Mouse (Mus musculus) embryonic facial prominence, embryonic 10.5 days (tissue): Measurements from ENCODE around the gene Foxa1. TPM values are rescaled to one million over a fixed set of nuclear protein-coding genes. Genes with fewer than 3 reads are reported as not detected.
A peak's percentile ranks its signal among the peaks of the same experiment; 100 is the strongest.

Experiments
- DNase-seq: peaks from one replicate; pipeline ENCODE4 v3.0.0-alpha.2; 2017; ENCODE audit warnings: low spot score
- H3K27ac ChIP-seq: fragments of 300-500 bp; sonication (generic); replicated peaks from 2 replicates; pipeline ENCODE4 v1.5.1; 2016; ENCODE audit warnings: mild to moderate bottlenecking
- H3K27me3 ChIP-seq: fragments of 300-500 bp; sonication (generic); replicated peaks from 2 replicates; pipeline ENCODE4 v1.6.1; 2016; ENCODE audit warnings: low read depth, mild to moderate bottlenecking; ENCODE audit not compliant: poor library complexity, severe bottlenecking
- H3K36me3 ChIP-seq: fragments of 300-500 bp; sonication (generic); replicated peaks from 2 replicates; pipeline ENCODE4 v1.6.1; 2016; ENCODE audit warnings: mild to moderate bottlenecking, moderate library complexity
- H3K4me1 ChIP-seq: fragments of 300-500 bp; sonication (generic); 2 replicates; pipeline ENCODE4 v1.6.1; 2016
- H3K4me3 ChIP-seq: fragments of 300-500 bp; sonication (generic); 2 replicates; pipeline ENCODE4 v1.5.1; 2016; ENCODE audit warnings: mild to moderate bottlenecking, moderate library complexity
- H3K9me3 ChIP-seq: fragments of 300-500 bp; sonication (generic); 2 replicates; pipeline ENCODE4 v1.6.1; 2016; ENCODE audit warnings: mild to moderate bottlenecking
- WGBS: fragments of 180-500 bp; shearing (Covaris S2); methylation state at CpG from one replicate; pipeline ENCODE4 v1.1.7; 2016; 5-methylcytosine and 5-hydroxymethylcytosine counted together
- polyA plus RNA-seq: library from polyadenylated mRNA; unstranded; fragments of >200 nt; fragmentation: Nextera tagmentation; extraction: Ambion mirVana; gene quantifications from 2 replicates; pipeline ENCODE4 v1.2.1, GENCODE M21; 2016

Foxa1 gene
- polyA plus RNA-seq, 1 experiment from 2014 or later, result 0.72 TPM

DNA sequence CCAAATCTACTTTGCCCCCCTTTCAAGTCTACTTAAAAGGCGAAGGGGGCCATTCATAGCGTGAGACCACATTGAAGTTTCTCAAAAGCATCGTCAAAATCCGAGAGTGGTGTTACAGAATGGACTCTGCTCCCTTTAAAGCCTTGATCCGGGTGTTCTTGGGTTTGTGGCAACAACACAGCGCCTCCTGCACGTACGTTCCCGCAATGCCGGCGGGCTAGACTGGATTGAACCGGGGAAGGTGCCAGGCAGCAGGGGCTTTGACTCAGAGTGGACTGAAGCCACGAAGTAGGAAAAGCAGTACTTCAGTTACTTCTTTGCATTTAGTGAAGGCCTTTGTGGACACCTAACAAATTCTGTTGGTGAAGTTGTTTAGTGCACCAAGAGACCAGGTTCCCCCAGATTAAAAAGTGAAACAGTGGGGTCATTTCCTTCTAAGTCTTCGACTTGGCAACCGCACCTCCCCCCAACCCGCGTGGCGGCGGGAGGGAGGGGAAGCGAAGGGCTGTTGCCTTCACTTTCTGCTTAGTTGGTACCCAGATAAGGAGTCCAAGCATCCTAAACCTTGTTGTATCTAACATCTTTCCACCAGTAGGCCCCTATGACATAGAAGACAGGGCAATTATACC, 1.8 kb upstream of the Foxa1 start:
- Histone ChIP-seq H3K27me3 (peaks cover 100% of the 10 kb centered on the region), H3K27ac (no peak overlapping the region), H3K36me3 (no peaks in the 10 kb centered on the region), H3K4me3 (no peak overlapping the region), H3K9me3 (no peaks in the 10 kb centered on the region), H3K4me1 (peaks cover 33% of the 10 kb centered on the region)
- under 1% methylated on average over 20 of the region's 20 CpGs for WGBS
- peak; percentile 69 for DNase-seq

DNA sequence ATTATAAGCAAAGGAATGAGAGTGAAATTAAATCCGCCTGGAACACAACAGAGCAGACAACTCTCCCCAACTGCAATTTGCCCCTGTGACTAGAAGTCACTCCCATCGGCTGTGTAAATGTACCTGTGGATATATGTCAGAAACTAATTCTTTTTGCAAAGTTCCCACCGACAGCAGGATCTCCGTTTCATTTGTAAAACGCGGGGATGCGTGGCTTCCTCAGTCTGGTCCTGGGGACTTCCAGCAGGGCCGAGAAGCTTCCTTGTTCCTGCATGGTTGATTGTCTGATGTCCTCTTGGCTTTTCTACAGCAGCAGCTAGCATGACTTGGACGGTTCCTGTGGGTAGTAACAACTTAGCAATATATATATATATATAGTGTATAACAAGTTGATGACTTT, 1.2 kb upstream of the Foxa1 start:
- no peak overlapping the region for H3K4me3 ChIP-seq
- no peaks in the 10 kb centered on the region for H3K9me3 ChIP-seq
- H3K36me3 ChIP-seq, result no peaks in the 10 kb centered on the region
- peaks cover 39% of the 10 kb centered on the region for H3K4me1 ChIP-seq
- H3K27ac ChIP-seq, result no peak overlapping the region
- WGBS, result 1% methylated on average over 9 of the region's 9 CpGs
- DNase-seq, result no peak
- H3K27me3 ChIP-seq, result peaks cover 100% of the 10 kb centered on the region

DNA sequence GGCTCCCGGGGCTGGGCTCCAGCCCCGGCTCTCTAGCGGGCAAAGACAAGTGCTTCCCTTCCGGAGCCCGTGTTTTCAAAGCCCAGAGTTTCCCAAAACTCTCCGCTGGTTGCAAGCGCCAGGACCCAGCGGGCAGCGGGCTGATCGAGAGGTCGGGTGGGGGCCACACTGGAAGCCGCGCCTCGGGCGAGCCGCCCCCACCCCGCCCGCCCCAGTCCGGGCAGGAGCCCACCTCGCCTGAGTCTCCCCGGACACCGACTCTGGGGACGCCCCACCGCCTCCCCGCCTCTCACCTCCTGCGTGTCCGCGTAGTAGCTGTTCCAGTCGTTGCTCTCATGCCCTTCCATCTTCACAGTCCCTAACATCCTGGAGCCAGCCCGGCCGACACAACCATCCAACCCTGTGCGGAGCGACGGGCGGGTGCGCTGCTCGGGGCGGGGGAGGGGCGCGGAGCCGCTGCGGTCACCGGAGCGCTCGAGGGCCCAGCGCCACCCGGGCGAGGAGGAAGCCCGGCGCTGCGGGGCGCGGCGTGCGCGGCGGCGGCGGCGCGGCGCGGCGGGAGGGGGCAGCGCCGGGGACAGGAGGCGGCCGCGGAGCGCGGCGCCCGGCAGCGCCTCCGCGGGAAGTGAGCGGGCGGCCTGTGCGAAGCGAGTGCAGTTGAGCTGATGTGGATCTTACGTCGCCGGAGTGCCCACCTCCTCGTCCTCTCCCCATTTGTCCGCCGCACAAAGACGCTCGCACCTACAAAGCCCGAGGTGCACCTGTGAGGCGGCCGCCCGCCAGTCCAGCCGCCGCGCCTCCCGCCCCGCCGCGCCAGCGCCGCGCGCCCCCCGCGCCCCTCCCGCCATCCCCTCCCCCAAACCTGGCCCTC, 1.1 kb downstream of the Foxa1 start:
- Histone ChIP-seq H3K27me3 (peaks cover 100% of the 10 kb centered on the region), H3K36me3 (no peaks in the 10 kb centered on the region), H3K27ac (peak overlapping the region; percentile 51; the same call in 1 of the 2 replicates), H3K4me1 (peaks cover 48% of the 10 kb centered on the region), H3K9me3 (no peaks in the 10 kb centered on the region), H3K4me3 (peak overlapping the region; percentile 63)
- DNase-seq, result peak; percentile 76
- WGBS, result under 1% methylated on average over 105 of the region's 106 CpGs

DNA sequence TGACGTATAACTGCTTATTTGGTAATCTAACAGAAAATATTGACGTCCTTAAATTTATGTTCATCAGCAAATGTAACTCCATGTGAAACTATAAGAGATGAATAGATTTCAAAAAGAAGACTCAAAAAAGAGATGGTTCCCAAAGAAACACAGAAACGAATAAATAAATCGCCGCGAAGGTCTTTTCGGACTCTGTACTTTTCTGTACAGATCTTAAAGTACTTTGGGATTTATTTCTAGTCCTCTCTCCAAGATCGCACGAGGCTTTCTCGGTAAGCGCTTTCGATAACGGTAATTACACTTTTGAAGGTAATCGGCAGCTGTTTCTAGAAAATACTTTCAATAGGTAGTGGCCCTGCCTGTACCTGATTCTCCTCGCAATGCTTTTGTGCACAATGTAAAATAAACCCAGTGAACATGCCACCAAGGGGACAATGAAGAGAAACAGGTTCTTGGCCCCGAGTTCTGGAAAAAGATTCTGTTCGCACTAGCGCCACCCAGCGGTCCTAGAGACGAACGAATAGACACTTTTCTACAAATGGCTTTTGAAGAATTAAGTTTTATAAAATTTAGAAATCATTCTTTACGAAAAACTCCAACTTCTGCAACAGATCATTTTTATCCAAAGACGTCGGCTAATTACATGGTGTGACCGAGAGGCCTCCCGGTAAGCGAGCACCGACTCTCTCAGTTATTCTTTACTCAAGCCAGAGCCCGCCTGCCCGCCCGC, 1.9 kb downstream of the Foxa1 start:
- H3K27ac ChIP-seq, result peak overlapping the region; percentile 51; the same call in 1 of the 2 replicates
- peaks cover 43% of the 10 kb centered on the region for H3K4me1 ChIP-seq
- 2% methylated on average over 31 of the region's 31 CpGs for WGBS
- no peaks in the 10 kb centered on the region for H3K9me3 ChIP-seq
- peak overlapping the region; percentile 63 for H3K4me3 ChIP-seq
- H3K27me3 ChIP-seq, result peaks cover 100% of the 10 kb centered on the region
- H3K36me3 ChIP-seq, result no peaks in the 10 kb centered on the region
- peak; percentile 78 for DNase-seq

DNA sequence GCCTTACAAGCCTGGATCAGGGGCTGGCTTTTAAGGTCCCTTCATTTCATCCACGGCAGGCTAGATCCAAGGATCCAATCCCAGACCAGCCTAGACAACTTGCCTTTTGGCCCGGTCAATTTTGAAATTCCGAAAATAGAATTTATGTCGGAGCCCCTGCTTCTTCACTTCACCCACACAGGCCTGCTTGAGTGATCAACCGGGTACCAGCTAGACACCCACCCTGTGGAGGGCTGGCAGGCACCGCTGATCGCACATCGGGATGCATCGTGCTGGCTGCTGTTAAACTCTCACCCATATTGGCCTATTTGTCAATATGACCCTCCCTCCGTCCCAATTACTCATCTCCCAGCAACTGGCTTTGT, 3.1 kb downstream of the Foxa1 start:
- Histone ChIP-seq H3K4me3 (peak overlapping the region; percentile 44), H3K36me3 (no peaks in the 10 kb centered on the region), H3K27ac (no peak overlapping the region), H3K27me3 (peaks cover 100% of the 10 kb centered on the region), H3K4me1 (peaks cover 43% of the 10 kb centered on the region), H3K9me3 (no peaks in the 10 kb centered on the region)
- DNase-seq, result peak; percentile 54
- WGBS, result 3% methylated on average over 10 of the region's 10 CpGs

DNA sequence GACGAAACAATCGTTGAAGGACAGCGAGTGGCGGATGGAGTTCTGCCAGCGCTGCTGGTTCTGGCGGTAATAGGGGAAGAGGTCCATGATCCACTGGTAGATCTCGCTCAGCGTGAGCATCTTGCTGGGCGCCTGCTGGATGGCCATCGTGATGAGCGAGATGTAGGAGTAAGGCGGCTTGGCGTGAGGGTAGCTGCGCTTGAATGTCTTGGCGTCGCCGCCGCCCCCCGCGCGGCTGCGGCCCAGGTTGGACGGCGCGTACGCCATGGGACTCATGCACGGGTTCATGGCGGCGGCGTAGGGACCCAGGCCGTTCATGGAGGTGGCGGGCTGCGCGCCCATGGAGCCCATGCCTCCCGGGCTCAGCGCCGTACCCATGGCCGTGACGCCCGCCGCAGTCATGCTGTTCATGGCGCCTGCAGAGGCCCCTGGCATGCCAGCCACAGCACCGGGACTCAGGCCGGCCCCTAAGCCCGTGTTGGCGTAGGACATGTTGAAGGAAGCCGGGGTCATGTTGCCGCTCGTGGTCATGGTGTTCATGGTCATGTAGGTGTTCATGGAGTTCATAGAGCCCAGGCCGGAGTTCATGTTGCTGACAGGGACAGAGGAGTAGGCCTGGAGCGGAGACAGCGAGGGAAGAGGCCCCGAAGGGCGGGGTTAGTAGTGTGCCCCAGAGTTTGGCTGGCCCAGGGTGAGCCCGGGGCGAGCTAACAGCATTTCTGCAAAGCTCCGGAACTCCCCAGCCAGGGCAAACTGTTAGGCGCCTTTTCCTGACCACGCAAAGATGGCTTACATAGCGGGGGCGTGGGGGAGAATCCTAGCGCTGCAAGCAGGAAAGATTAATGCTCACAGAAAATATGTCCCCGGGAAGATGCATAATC, 3.7 kb downstream of the Foxa1 start:
- Histone ChIP-seq H3K27me3 (peaks cover 100% of the 10 kb centered on the region), H3K36me3 (no peaks in the 10 kb centered on the region), H3K4me3 (peak overlapping the region; percentile 44), H3K4me1 (peaks cover 50% of the 10 kb centered on the region), H3K27ac (no peak overlapping the region), H3K9me3 (no peaks in the 10 kb centered on the region)
- 1% methylated on average over 63 of the region's 63 CpGs for WGBS
- peak; percentile 60 for DNase-seq

DNA sequence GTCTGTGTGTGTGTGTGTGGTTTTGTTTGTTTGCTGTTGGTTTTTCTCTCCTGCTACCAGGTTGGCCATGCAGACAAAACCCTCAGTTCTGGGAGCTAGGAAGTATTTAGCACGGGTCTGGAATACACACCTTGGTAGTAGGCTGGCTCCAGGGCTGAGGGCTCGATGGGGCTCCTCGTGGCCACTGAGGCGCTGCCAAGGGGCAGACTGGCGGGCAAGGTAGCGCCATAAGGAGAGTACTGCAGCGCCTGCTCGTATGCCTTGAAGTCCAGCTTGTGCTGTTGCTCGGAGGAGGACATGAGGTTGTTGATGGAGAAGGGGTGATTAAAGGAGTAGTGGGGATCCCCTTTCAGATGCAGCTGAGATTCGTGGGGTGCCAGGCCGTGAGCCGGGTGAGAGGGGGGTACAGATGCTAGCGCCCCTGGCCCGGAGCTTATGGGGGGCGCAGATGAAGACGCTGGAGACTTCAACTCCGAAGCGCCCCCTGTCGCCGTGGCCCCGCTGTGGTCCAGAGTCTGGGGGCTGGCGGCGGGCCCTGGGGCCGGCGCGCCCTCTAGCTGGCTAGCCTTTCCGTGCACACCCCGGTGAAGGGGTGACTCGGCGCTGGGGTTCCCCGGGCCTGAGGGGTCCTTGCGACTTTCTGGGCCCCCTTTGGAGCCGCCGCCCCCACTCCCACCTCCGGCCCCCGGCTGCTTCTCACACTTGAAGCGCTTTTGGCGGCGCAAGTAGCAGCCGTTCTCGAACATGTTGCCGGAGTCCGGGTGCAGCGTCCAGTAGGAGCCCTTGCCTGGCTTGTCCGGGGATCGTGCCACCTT, 4.6 kb downstream of the Foxa1 start:
- WGBS, result 1% methylated on average over 46 of the region's 46 CpGs
- Histone ChIP-seq H3K36me3 (no peaks in the 10 kb centered on the region), H3K4me3 (peak overlapping the region; percentile 44), H3K9me3 (no peaks in the 10 kb centered on the region), H3K27ac (no peak overlapping the region), H3K27me3 (peaks cover 100% of the 10 kb centered on the region), H3K4me1 (peaks cover 50% of the 10 kb centered on the region)
- DNase-seq, result peak; percentile 70

DNA sequence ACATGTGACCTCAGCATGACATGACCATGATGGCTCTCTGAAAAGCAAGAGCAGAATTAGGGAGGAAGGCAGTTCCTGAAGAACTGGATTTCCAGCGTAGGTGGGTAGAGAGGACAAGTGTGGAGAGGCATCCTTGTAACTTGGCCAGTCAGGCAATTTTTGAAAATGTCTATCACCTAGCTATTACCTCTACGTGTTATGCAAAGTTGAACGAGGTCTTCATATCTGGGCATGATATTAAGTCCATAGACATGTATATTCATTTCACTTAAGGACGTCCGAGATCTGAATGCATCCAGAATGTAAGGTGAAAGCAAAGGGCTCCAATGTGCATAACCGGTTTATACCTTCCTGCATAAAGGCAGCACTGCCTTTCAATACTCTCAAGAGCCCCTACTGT, 5.6 kb downstream of the Foxa1 start:
- no peak overlapping the region for H3K27ac ChIP-seq
- 11% methylated on average over 6 of the region's 6 CpGs for WGBS
- no peaks in the 10 kb centered on the region for H3K9me3 ChIP-seq
- no peak overlapping the region for H3K4me3 ChIP-seq
- peaks cover 100% of the 10 kb centered on the region for H3K27me3 ChIP-seq
- H3K36me3 ChIP-seq, result no peaks in the 10 kb centered on the region
- H3K4me1 ChIP-seq, result peaks cover 40% of the 10 kb centered on the region
- DNase-seq, result no peak

DNA sequence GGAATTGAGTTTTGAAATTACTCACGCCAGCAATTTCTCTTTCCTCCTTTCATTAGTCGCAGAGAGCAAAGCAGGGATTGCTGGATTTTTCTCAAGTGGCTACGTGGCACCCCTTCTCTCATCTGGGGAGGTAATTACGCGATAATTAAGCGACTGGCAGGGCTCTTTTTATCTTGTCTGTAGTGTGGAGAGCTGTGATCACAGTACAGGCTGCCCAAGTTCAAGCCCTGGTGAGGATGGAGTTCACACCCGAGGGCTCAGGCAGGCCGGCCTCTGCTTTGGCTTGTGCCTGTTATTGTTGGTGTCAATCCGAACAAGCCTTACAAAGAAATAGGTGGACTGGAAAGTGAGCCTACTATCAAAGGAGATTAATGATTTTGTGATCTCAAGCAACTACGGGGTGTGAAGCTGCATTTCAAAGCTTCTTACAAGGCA, 7.1 kb downstream of the Foxa1 start:
- WGBS, result 2% methylated on average over 10 of the region's 10 CpGs
- Histone ChIP-seq H3K9me3 (no peaks in the 10 kb centered on the region), H3K27ac (no peak overlapping the region), H3K36me3 (no peaks in the 10 kb centered on the region), H3K27me3 (peaks cover 100% of the 10 kb centered on the region), H3K4me1 (peaks cover 39% of the 10 kb centered on the region), H3K4me3 (peak overlapping the region; percentile 51; the same call in 1 of the 2 replicates)
- peak; percentile 62 for DNase-seq

DNA sequence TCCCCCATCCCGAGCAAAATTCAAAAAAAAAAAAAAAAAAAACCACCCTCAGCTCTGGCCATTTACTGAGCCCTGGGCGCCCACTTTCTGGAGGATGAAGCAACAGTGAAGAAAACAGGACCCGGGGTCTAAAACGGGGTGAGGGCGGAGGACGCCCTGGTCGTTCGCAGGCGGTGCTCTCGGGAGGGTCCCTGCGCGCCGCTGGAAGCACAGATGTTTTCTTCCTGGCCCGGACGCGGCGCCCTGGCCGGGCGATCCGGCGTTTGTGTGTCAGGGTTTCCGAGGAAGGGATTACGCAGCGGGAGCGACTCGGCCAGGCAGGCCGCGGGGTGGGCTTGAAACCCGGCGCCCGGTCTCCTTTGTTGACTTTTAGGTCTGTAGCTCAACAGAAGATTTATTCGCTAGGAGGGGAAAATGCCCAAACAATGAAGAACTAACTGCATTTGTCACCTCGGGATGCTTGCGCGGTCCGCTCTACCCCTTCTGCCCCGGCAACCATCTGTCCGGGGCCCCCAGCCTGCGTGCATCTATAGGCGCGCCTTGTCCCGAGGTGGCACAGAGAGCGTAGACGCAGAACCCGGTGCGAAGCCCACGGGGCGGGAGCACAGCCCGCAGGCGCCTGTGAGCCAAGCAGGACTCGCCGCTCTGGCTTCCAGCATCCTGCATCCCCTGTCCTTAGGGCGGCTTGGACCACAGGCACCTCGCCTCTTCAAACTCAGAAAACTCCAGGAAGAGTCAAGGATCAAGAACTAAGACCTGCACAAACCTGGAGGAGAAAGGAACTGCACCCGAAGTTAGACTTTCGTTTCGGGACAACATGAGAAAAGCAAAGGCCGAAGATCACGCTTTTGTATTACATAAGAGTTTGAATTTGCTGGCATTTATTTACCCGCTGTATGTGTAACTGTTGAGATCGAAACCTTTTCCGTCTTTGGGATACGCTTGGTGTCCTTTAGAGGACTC, 7.8 kb downstream of the Foxa1 start:
- H3K36me3 ChIP-seq, result no peaks in the 10 kb centered on the region
- H3K9me3 ChIP-seq, result no peaks in the 10 kb centered on the region
- peak overlapping the region; percentile 51 for H3K4me3 ChIP-seq
- peak; percentile 79 for DNase-seq
- H3K27me3 ChIP-seq, result peaks cover 100% of the 10 kb centered on the region
- no peak overlapping the region for H3K27ac ChIP-seq
- 1% methylated on average over 63 of the region's 63 CpGs for WGBS
- H3K4me1 ChIP-seq, result peaks cover 41% of the 10 kb centered on the region
